Mouse (Mus musculus) megakaryocyte, embryonic 14.5 days (primary cell): ENCODE measurements around the gene Zic3.

Experiments
- FLI1 ChIP-seq: IDR thresholded peaks from 2 replicates; pipeline ENCODE4 v1.6.1; 2012; ENCODE audit warnings: low read length, inconsistent platforms, mixed read lengths
- GATA1 ChIP-seq: IDR thresholded peaks from 3 replicates; pipeline ENCODE4 v1.6.1; 2012; ENCODE audit warnings: mixed read lengths, low read length, inconsistent platforms, borderline replicate concordance

- no peak for TF ChIP-seq GATA1
- no peak for TF ChIP-seq FLI1
These were observed 7.1 kb upstream of the Zic3 start for GRCm38 (mm10) chrX:58015336-58015945.
